Mouse (Mus musculus) common myeloid progenitor, adult 5-6 weeks (primary cell): Measurements from ENCODE around the gene Aida. TPM values are rescaled to one million over a fixed set of nuclear protein-coding genes. Genes with fewer than 3 reads are reported as not detected.
"Not testable (repeated sequence)": the region's sequence is repeated elsewhere in the genome, so short reads cannot be mapped to it uniquely, and the experiment has no call there.

Experiments
- ATAC-seq: replicated peaks from 2 replicates; pipeline ENCODE4 v1.8.0; 2016; ENCODE audit warnings: low read depth, mild to moderate bottlenecking, moderate TSS enrichment, inconsistent platforms; ENCODE audit not compliant: poor library complexity, severe bottlenecking
- total RNA-seq: library from RNA; stranded (forward); fragments of 200-1000, 187-1606 nt; gene quantifications from 2 replicates; pipeline ENCODE4 v1.2.3, GENCODE M21; 2017

Aida gene
- total RNA-seq, 1 experiment from 2014 or later, result 60.9 TPM

DNA sequence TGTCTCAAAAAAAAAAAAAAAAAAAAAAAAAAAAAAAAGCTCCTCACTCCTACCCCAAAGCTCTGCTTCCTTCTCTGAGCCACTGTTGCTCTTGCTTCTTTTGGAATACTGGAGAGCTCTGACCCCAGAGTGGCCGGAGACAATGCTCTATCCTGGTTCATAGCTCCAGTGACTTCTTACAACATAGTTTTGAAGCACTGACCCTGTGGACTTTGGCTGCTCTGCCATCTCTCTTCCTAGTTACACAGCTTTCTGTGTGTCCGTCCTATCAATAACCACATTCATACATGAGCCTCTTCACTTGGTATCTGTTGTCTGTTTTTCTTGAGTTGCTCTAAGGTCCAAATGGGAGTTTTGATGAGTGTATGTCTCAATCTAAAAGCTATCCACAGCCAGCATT is 15.7 kb downstream of the Aida start:
- ATAC-seq, result no peak

DNA sequence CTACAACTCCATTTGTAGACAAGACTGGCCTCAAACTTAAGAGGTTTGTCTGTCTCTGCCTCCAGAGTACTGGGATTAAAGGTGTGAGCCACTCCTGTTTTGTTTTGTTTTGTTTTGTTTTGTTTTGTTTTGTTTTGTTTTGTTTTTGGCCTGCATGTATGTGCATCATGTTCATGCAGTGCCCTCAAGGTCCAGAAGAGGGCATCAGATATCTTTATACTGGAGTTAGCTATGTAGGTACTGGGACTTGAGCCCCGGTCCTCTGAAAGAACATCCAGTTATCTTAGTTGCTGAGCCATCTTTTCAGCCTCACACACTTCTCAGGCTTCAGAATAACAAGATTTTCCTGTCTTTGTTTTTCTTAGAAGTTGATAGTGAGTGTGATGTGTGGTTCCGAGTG is 19.4 kb downstream of the Aida start:
- ATAC-seq, result peak; percentile 70; the same call in 1 of the 2 replicates

DNA sequence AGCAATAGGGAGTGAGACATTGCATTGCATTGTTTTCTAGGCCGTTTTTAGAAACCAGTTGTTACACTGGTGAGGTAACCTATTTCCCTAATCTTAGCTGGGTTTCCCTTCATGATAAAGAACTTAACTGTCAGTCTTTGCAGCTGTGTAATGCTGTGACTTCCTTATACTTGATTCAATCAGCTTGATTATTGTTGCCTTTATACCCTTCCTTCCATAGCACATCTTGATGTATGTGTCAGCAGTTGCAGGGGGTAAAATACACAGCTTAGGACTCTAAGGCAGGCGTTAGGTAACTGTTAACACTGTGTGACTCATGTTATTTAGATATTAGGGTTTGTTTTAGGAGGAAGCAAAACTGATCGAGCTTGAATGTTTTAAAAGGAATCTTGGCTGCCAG is 24.3 kb downstream of the Aida start:
- ATAC-seq, result peak; percentile 64

DNA sequence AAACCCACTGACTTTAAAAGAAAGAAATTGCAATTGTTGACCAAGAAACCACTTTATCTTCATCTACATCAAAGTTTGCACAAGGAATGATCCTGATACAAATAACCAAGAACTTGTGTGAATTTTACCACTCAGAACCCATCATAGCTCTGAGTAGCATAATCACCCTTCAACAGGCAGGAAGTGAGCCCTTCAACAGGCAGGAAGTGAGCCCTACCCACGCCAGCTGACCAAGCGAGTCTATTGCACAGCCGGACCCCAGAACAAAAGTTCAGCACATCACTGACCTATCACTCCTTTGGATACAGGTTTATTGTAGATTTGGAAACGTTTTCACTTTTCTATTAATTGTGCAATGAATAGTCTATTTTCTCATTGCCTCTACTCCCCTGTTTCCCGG is 26.1 kb downstream of the Aida start:
- not testable (repeated sequence) for ATAC-seq

DNA sequence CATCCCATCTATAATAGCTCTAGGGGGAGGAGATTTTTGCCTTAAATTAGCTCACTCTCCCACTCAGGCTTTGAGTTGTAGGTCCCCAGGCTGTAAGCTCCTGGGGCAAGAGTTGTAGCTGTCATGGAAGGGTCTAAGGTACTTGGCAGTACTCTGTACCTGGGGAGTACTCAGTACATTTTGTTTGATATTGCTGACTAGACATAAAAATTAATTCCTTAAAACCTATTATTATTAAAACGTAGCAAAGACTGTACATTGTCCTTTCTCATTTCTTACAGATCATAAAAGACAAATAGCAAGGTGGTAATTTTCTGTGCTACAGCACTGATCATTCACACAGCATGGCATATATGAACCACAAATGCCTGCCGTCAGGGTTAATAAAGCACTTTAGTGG is 27.5 kb downstream of the Aida start:
- no peak for ATAC-seq

DNA sequence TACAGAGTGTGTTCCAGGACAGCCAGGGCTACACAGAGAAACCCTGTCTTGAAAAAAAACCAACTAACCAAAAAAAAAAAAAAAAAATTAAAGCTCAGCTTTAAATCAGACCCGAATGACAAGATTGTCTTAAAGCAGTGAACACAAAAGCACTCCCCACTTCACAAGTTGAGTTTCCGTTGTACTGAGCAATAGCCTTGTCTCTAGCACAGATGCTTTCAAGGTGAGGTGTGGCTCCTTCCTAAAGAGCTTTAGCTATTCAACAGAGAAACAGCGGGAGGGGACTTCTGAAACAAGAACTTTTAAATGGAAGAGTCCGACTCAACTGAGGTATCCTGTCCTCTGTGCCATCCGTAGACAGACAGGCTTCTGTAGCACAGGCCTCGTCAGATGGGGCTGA is 28.0 kb downstream of the Aida start:
- ATAC-seq, result no peak

DNA sequence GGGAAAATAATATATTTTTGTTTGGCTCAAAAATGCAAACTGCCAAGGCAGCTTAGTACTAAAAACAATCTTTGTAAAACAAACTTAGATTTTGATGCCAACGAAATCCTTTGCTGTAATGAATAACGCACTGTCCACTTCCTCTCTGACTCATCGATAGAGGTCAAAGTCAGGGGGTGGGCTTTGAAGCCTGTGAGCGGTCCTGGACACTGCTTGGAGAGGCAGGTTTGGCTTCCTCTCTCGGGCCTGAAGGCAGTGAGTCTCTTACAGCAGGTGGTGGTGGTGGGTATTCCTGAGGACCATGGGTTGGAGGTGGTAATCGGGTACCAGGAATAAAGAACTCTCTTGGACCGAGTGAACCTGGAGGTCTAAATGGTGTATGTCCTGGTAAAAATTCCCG is 30.8 kb downstream of the Aida start:
- ATAC-seq, result no peak

DNA sequence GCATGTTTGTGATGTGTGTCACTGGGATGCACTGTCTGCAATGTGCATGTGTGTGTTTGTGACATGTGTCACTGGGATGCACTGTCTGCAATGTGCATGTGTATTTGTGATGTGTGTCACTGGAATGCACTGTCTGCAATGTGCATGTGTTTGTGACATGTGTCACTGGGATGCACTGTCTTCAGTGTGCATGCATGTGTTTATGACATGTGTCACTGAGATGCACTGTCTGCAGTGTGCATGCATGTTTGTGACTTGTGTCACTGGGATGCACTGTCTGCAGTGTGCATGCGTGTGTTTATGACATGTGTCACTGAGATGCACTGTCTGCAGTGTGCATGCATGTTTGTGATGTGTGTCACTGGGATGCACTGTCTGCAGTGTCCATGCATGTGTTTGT is 46.5 kb downstream of the Aida start:
- ATAC-seq, result not testable (repeated sequence)

DNA sequence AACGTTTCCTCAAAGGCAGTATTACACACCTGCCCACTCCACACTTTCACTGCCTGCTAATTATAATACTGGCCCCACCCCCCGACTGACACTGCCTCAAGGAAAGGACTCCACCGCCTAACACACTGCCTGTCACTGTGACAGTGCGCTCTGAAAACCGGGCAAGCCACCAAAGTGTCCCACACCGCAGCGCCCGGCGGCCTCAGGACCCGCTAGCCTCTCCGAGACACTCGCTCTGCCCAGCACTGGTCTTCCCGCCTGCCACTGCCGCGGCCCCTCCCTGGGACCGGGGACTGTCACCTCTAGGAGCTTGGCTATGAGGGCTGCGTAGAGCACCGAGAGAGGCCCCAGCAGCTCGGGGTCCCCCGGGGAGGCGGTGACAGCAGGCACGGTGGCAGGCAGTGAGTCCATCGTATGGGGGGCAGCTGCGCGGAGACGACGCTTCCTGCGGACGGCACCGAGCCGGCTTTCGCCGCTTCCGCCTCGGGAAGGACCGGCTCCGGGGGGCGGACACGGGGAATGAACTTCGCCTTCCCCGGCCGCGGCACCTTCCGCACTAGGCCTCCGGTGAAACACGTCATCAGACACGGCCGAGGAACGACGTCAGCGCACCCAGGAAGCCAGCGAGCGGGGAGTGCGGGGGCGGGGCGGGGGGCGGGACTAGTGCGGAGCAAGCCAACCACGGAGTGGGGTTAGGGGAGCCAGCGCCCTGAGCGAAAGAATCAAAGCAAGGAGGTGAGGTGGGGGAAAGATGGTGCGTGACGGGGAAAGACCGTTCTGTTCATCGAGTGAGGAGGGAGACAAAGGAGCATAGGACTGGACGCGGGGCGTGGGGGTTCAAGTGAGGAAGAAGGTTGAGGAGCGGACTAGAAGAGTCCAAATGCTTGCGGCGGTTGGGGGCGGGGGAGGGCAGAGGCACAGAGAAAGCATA is 48.8 kb downstream of the Aida start:
- ATAC-seq, result peak; percentile 68

DNA sequence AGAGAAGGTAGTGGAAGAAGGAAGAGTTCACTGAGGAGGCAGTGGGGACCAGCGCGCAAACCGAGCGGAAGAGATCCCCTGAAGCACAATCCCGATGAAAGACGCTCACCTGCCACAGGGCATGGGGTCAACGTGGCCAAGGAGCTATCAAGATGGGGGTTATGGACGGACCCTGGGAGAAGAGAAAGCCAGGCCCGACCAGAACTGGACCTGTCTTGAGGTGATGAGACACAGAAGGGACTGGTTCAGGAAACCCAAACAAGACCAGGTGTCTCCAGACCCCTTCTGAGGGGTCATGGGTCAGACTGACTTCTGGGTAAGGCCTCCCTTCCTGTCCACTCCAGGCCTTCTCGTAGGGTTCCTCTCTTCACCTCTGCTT is 49.4 kb downstream of the Aida start:
- ATAC-seq, result no peak

DNA sequence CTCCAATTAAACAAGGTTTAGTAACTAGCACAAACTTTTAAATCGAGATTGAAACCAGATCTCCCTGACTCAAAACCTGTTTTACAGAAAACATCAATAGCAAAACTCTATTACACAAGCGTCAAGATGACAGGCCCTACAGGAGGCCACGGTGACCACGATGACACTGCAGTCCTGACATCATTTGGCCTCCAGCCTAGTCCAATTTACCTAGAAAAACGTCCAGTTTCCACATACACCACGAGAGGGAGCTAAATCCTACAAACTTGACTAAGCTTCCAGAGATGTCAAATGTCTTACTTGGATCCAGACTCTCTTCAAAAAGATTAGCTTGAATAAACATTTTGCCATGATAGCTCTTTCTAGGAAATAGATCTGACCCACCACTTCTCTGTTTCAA is 53.5 kb downstream of the Aida start:
- ATAC-seq, result peak; percentile 84

DNA sequence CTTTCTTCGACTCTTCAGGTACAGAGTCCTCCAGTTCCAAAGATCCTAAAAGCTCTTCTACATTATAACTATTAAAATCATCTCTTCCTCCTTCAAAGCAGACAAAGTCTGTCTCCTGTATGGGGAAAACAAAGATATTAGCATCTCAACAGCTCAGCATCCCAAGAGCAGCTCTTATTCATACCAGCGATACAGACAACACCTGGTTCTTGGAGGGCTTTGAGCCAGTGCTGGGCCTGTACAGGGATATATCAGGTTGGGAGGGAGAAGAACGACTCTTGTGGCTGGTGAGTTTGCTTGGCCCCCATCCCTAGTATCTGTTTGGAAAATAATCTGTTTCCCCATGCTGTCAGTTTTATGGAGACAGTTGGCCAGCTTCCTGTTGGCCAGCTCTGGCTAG is 62.5 kb downstream of the Aida start:
- ATAC-seq, result no peak

DNA sequence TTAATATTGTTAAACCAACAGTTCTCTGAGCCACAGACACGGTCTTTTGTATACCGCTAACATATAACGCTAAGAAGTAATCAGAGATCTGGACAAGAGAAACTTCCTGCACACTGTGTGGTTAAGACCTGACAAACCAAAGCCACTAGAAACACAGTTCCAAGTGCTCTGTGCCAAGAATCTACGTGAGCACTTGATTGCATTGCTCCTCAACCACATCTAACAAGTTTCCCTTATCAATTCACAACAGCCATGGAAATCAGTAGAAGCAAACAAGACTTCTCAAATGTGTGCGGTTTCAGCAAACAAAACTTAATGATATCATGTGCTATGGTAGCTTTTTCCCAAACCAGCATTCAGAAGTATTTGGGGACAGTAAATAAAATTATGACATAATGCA is 65.9 kb downstream of the Aida start:
- ATAC-seq, result peak; percentile 87

DNA sequence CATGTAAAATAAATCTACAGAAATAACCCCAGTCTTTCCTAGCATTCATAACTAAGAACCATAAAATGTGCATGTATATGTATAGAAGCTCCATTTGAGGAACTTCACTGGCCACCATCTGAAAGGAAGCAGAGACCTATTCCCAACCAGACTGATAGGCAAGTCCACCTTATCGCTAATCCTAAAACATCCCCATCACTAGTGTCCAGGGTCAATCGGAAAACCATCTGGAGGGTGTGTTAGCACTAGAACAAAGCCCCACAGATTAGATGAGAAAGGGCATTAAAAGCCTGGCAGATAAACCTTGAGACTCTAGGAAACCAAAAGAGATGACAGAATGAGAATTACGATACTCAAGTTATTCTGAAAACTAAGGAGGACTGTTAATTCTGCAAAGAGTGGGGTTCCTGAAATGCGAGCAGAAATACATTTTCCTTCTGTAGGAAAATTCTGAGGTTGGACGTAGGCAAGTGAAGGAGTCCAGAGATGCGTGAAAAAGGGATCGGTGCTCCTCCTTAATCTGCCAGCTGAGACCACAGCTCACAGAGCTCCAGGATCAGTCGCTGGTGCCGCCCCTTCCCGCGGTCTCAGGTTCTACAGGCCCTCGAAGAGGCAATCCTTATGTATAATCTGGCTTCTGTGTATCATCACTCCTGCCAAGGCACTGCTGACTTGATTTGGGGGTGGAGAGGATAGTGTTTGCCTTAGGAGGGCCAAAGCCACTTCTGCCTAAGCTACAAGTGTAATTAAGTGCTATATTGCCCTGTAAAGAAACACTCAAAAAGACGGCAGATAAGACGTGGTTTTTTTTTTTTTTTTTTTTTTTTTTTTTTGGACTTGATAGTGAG is 66.6 kb downstream of the Aida start:
- ATAC-seq, result peak; percentile 36

DNA sequence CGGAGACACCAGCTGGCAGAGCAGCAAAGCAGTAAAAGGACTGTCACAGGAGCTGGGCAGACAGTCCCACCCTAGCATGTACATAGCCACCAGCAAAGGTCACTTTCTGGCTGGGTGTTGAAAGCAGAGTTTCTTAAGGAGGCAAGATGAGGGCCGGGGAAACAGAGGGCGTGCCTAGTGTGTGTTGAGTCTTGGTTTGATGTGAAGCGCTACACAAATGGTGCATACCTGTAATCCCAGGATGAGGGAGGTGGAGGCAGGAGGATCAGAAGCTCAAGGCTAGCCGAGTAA is 67.1 kb downstream of the Aida start:
- ATAC-seq, result no peak

DNA sequence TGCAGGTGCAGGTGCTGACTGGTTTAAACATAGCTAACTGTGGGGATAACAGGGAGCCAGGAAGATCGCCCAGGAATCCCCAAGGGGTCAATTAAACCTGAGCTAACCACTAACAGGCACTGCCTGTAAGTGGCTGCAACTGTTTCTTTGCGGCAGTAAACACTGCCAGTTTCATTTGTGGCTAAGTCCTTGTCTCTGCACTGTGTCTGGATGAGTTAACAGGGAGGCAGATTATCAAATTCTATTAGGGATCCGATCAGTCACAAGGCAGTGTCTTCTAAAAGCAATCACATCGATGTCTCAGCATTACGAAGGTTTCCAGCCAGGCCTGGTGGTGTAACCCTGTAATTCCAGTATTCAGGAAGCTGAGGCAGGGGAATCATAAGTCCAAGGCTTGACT is 70.0 kb downstream of the Aida start:
- no peak for ATAC-seq

DNA sequence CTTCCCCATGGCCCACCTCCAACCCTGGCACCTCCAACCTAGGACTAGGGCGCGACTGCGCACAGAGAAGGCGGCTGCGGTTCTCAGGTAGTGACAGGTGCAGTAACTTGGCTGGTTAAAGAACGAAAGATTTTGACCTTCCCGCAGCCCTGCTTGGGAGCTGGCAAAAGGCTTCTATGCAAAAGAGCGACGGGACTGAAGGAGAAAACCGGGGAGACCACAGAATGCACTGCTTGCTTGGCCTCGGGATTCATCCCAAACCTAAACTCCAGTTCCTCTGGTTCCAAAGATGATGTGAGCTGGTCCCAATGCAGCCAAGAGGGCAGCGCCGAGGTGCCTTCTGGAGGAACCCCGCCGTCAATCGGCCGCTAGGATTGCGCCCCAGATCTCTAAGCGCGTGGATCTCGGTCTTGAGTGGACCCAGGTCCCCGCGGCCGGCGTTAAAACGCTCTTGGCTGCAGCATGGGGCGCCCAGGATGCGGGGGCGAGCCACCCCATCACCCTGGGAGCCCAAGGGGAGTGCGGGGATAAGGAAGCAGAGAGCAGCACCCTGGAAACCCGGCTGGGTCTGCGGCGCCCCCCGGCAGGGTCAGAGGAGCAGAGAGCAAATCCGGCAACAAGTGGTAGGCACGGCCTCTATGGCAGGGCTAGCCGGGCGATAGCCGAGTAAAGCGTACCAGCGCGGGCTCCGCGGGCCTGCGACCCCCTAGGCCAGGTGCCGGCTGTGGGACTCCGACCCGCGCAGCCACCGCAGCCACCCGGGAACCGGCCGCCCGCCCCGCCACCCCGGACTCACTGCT is 72.4 kb downstream of the Aida start:
- ATAC-seq, result peak; percentile 7; the same call in 1 of the 2 replicates

DNA sequence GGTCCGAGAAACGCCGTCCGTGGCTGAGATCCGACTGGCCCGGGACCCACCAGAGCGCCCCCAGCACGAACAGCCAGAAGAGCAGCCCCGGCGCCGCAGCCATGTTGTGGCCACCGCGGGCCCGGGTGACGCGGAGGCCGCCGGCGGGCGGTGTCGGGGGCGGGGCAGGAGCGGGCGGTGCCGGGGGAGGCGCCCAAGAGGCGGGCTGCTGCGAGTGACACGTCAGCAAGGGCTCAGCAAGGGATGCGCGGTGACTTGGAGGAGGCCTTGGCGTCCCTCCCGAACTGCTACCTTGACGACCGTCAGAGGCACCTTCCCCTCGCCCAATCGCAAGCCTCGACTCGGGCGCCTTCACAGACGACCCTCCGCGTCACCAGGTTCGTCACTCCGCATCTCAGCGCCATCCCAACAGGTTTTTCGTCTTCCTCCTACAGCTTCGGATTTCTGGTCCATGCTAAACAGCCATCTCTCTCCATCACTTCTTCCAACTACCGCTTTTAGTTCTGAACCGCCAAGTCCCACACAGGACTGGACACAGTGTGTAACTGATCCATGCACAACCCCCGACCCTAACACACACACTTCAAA is 73.1 kb downstream of the Aida start, which contains the start of gene Mia3:
Mia3 (minus strand) TSS at position 127 of the 588 bp plus-strand sequence.
- peak; percentile 98 for ATAC-seq

DNA sequence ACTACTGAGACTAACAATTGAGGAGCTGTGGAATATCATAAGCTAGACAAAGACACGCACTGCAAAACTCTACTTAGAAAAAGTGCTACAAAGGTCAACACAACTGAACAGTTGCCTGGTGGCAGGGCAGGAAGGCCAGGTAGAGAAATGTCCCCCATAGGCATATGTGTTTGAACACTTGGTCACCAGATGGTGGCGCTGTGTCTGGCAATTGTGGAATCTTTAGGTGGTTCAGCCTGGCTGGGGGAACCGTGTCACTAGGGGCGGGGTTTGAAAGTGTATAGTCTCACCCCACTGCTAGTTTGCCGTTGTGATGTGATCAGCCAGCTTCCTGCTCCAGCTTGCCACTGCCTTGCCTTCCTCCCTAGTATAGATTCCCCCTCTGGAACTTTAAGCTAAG is 78.3 kb downstream of the Aida start:
- no peak for ATAC-seq
